Mouse (Mus musculus): Measurements from ENCODE around the gene Psme4. TPM values are rescaled to one million over a fixed set of nuclear protein-coding genes. Genes with fewer than 3 reads are reported as not detected.

Gene Psme4
- 33.8 and 35.3 TPM in 2 replicates for polyA plus RNA-seq (2014; fragmentation: Nextera tagmentation; extraction: Ambion mirVana)

DNA sequence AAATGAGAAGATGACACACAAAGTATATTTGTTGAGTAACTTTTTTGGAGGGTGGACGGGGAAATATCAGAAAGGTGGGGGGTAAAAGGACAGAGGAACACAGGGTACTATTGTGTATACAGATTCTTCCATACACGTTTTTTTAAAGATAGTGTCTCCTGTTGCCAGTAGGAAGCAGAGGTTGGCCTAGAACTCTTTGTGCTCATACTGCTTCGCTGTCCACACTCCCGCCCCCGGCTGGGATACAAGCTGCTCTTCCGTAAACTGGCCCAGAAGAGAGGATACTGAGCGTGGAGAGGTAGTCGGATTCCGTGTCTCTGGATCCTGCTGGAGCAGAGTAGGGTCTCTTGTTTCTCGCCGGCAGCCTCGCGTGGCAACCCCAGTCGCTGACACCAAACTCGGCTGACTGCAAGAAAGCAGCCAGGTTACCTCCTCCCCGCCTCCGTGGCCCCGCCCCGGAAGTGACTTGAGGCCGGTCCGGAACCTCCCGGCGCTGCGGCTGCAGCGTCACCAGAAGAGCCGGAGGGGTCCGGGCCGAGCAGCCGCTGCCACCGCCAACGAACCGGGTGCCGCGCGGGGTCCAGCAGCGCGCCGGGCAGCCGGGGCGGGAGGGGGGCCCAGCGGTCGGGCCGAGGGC lies at the start of gene Psme4:
Psme4 (plus strand) TSS at position 460 of the 637 bp plus-strand sequence.
- Histone ChIP-seq H3K9me3 (replicated peaks; ENCODE audit: control insufficient read depth, low read length) (no peaks in the 10 kb centered on the region), H3K4me1 (ENCODE audit: control insufficient read depth, insufficient read depth, low read length) (no peaks in the 10 kb centered on the region), H3K36me3 (replicated peaks; ENCODE audit: control insufficient read depth, insufficient read depth, low read depth, low read length) (no peaks in the 10 kb centered on the region), H3K4me2 (ENCODE audit: low read depth, low read length) (peak within 1 kb of the TSS; percentile 64), H3K4me3 (ENCODE audit: low read depth, low read length) (peak within 1 kb of the TSS; percentile 98), H3K27me3 (ENCODE audit: control insufficient read depth, insufficient read depth, low read length) (no peaks in the 10 kb centered on the region), H3K27ac (replicated peaks; ENCODE audit: low read depth, low read length) (peak within 1 kb of the TSS; percentile 85), H3K9ac (replicated peaks; ENCODE audit: low read length) (peak within 1 kb of the TSS; percentile 95)
- DNase-seq (ENCODE audit: low spot score) (peak; percentile 96), ATAC-seq (replicated peaks; ENCODE audit: insufficient number of reproducible peaks, low FRiP score, low TSS enrichment, low read depth) (peak; percentile 98)
- 1% methylated on average over 27 of the region's 43 CpGs for WGBS

DNA sequence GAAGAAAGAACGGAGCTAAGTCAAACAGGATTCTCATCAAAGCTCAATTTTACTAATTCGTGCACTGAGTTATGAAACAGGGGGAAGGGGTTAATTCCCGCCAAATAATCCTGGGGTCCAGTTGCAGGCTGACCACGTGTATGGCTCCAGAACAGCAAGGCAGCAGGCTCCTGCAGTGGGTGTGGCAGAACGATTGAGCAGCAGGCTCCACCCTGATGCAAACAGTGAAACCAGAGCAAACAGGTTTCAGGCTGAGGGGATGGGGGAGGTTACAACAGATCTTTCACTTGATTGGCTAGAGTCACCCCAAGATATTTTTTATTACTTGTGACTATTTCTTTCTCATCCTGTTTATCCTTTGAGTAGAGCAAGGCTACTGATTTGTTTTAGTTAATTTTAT lies 48.1 kb upstream of the Psme4 start:
- Histone ChIP-seq H3K4me2 (ENCODE audit: low read depth, low read length) (no peak overlapping the region), H3K36me3 (replicated peaks; ENCODE audit: control insufficient read depth, insufficient read depth, low read depth, low read length) (no peaks in the 10 kb centered on the region), H3K4me3 (ENCODE audit: low read depth, low read length) (no peak overlapping the region), H3K4me1 (ENCODE audit: control insufficient read depth, insufficient read depth, low read length) (no peaks in the 10 kb centered on the region), H3K27ac (replicated peaks; ENCODE audit: low read depth, low read length) (no peak overlapping the region), H3K9me3 (replicated peaks; ENCODE audit: control insufficient read depth, low read length) (no peaks in the 10 kb centered on the region), H3K9ac (replicated peaks; ENCODE audit: low read length) (no peak overlapping the region), H3K27me3 (ENCODE audit: control insufficient read depth, insufficient read depth, low read length) (no peaks in the 10 kb centered on the region)
- ATAC-seq (replicated peaks; ENCODE audit: insufficient number of reproducible peaks, low FRiP score, low TSS enrichment, low read depth) = no peak
- DNase-seq (ENCODE audit: low spot score) = no peak
- 54% methylated on average over 5 of the region's 5 CpGs for WGBS

DNA sequence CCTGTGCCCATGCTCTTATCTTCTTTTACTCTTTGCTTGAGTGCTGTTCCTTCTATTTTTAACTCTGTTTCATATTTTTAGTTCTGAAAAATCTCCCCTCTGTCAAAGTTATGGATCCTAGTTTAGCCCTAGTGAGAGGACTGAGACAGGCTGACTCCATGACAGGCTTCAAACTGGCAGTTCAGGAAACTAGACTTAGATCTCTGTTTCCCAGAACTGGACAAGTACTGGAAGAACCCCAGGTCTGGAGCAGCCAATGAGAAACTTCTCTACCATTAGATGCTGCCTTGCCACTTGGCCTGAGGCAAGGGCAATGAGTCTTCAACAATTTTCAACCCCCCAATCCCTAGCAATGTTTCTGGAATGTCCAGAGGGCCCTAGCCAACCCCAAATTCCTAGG lies 40.8 kb upstream of the Psme4 start:
- Histone ChIP-seq H3K36me3 (replicated peaks; ENCODE audit: control insufficient read depth, insufficient read depth, low read depth, low read length) (no peaks in the 10 kb centered on the region), H3K27ac (replicated peaks; ENCODE audit: low read depth, low read length) (no peak overlapping the region), H3K4me3 (ENCODE audit: low read depth, low read length) (no peak overlapping the region), H3K4me2 (ENCODE audit: low read depth, low read length) (no peak overlapping the region), H3K27me3 (ENCODE audit: control insufficient read depth, insufficient read depth, low read length) (no peaks in the 10 kb centered on the region), H3K4me1 (ENCODE audit: control insufficient read depth, insufficient read depth, low read length) (no peaks in the 10 kb centered on the region), H3K9ac (replicated peaks; ENCODE audit: low read length) (no peak overlapping the region), H3K9me3 (replicated peaks; ENCODE audit: control insufficient read depth, low read length) (no peaks in the 10 kb centered on the region)
- ATAC-seq (replicated peaks; ENCODE audit: insufficient number of reproducible peaks, low FRiP score, low TSS enrichment, low read depth) = no peak
- no peak for DNase-seq (ENCODE audit: low spot score)

DNA sequence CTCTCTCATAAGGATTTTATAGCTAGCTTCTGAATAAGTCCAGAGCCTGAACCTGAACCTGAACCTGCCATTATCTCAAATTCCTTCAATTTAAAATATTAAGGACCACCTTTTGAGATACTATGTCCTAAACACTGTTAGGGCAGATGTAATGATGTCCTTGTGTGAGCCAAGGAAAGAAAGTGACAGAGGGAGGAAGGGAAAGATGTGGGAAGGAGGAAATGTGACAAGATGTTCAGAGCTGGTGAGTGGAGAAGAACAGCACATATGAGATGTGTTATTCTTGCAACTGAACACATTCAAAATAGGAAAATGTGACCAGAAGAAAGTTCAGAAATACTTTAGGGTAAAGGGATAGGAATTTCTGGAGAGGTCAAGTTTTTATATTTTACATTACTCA lies 38.1 kb upstream of the Psme4 start:
- Histone ChIP-seq H3K36me3 (replicated peaks; ENCODE audit: control insufficient read depth, insufficient read depth, low read depth, low read length) (no peaks in the 10 kb centered on the region), H3K4me1 (ENCODE audit: control insufficient read depth, insufficient read depth, low read length) (no peaks in the 10 kb centered on the region), H3K27ac (replicated peaks; ENCODE audit: low read depth, low read length) (no peak overlapping the region), H3K9me3 (replicated peaks; ENCODE audit: control insufficient read depth, low read length) (no peaks in the 10 kb centered on the region), H3K4me3 (ENCODE audit: low read depth, low read length) (no peak overlapping the region), H3K9ac (replicated peaks; ENCODE audit: low read length) (no peak overlapping the region), H3K27me3 (ENCODE audit: control insufficient read depth, insufficient read depth, low read length) (no peaks in the 10 kb centered on the region), H3K4me2 (ENCODE audit: low read depth, low read length) (no peak overlapping the region)
- ATAC-seq (replicated peaks; ENCODE audit: insufficient number of reproducible peaks, low FRiP score, low TSS enrichment, low read depth) = no peak
- DNase-seq (ENCODE audit: low spot score) = no peak

DNA sequence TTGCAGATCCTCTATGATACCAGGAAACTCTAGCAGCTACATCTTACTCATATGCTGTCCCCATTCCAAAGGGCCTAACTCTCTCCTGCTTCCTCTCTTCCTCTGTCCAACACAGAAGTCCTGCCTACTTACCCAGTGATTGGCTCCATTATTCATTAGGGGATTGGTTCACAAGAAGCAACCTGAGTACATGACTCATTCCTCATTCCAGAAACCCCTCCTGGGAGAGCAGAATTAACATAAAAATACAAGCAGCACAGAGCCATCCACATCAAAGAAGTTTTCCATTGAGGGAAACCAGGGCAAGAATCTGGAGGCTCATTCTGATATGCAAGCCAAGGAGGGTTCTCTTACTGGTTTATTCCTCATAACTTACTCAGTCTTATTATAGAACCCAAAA lies 27.5 kb upstream of the Psme4 start:
- no peaks in the 10 kb centered on the region for H3K27me3 ChIP-seq (ENCODE audit: control insufficient read depth, insufficient read depth, low read length)
- no peak overlapping the region for H3K27ac ChIP-seq (replicated peaks; ENCODE audit: low read depth, low read length)
- H3K9ac ChIP-seq (replicated peaks; ENCODE audit: low read length) = no peak overlapping the region
- H3K4me3 ChIP-seq (ENCODE audit: low read depth, low read length) = no peak overlapping the region
- no peaks in the 10 kb centered on the region for H3K36me3 ChIP-seq (replicated peaks; ENCODE audit: control insufficient read depth, insufficient read depth, low read depth, low read length)
- no peaks in the 10 kb centered on the region for H3K9me3 ChIP-seq (replicated peaks; ENCODE audit: control insufficient read depth, low read length)
- ATAC-seq (replicated peaks; ENCODE audit: insufficient number of reproducible peaks, low FRiP score, low TSS enrichment, low read depth) (no peak), DNase-seq (ENCODE audit: low spot score) (no peak)
- no peaks in the 10 kb centered on the region for H3K4me1 ChIP-seq (ENCODE audit: control insufficient read depth, insufficient read depth, low read length)
- no peak overlapping the region for H3K4me2 ChIP-seq (ENCODE audit: low read depth, low read length)

DNA sequence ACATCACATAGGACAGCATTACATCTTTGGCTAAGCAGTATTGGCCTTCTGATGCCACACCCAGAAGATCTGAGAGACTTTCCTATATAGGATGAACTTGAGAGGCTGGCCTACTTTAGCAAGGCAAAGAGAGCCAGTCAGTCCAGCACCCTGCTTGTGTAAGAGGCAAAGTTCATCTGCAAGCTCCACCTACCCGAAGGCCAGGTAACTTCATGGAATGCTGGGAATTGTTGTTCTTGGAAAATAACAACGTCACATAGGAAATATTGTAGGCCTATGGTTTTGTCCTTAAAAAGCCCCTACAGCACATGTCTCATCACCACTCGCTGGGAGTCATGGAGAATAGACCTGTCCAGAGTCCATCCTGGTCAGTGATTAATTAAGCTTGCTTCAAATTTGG lies 22.6 kb upstream of the Psme4 start:
- WGBS = 86% methylated on average over 3 of the region's 3 CpGs
- no peak overlapping the region for H3K4me2 ChIP-seq (ENCODE audit: low read depth, low read length)
- H3K9ac ChIP-seq (replicated peaks; ENCODE audit: low read length) = no peak overlapping the region
- H3K4me1 ChIP-seq (ENCODE audit: control insufficient read depth, insufficient read depth, low read length) = no peaks in the 10 kb centered on the region
- no peaks in the 10 kb centered on the region for H3K27me3 ChIP-seq (ENCODE audit: control insufficient read depth, insufficient read depth, low read length)
- no peaks in the 10 kb centered on the region for H3K36me3 ChIP-seq (replicated peaks; ENCODE audit: control insufficient read depth, insufficient read depth, low read depth, low read length)
- DNase-seq (ENCODE audit: low spot score) = no peak
- no peak overlapping the region for H3K27ac ChIP-seq (replicated peaks; ENCODE audit: low read depth, low read length)
- H3K4me3 ChIP-seq (ENCODE audit: low read depth, low read length) = no peak overlapping the region
- H3K9me3 ChIP-seq (replicated peaks; ENCODE audit: control insufficient read depth, low read length) = no peaks in the 10 kb centered on the region
- ATAC-seq (replicated peaks; ENCODE audit: insufficient number of reproducible peaks, low FRiP score, low TSS enrichment, low read depth) = no peak

DNA sequence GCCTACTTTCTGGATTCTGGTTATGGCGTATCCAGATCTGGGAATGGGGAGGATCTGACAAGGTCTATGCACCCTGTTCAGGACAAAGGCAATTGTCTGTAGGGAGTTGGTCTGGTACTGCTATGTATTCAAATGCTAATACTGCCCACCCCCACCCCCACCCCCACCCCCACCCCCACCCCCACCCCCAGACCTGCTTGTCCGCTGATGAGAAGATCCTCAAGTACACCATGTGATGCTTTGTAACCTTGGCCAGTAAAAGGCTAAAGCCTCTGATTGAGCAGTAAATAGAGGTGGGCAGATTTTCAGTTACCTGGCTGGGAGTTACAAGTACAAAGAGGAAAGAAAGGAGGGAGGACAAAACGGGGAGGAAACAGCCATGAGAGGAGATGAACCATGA lies 21.9 kb upstream of the Psme4 start:
- Histone ChIP-seq H3K4me1 (ENCODE audit: control insufficient read depth, insufficient read depth, low read length) (no peaks in the 10 kb centered on the region), H3K9me3 (replicated peaks; ENCODE audit: control insufficient read depth, low read length) (no peaks in the 10 kb centered on the region), H3K4me2 (ENCODE audit: low read depth, low read length) (no peak overlapping the region), H3K27me3 (ENCODE audit: control insufficient read depth, insufficient read depth, low read length) (no peaks in the 10 kb centered on the region), H3K36me3 (replicated peaks; ENCODE audit: control insufficient read depth, insufficient read depth, low read depth, low read length) (no peaks in the 10 kb centered on the region), H3K4me3 (ENCODE audit: low read depth, low read length) (no peak overlapping the region), H3K27ac (replicated peaks; ENCODE audit: low read depth, low read length) (no peak overlapping the region), H3K9ac (replicated peaks; ENCODE audit: low read length) (no peak overlapping the region)
- no peak for DNase-seq (ENCODE audit: low spot score)
- 39% methylated on average over 3 of the region's 3 CpGs for WGBS
- ATAC-seq (replicated peaks; ENCODE audit: insufficient number of reproducible peaks, low FRiP score, low TSS enrichment, low read depth) = 0 out of 2 replicates have a peak, but pooled peaks have one; percentile 44

DNA sequence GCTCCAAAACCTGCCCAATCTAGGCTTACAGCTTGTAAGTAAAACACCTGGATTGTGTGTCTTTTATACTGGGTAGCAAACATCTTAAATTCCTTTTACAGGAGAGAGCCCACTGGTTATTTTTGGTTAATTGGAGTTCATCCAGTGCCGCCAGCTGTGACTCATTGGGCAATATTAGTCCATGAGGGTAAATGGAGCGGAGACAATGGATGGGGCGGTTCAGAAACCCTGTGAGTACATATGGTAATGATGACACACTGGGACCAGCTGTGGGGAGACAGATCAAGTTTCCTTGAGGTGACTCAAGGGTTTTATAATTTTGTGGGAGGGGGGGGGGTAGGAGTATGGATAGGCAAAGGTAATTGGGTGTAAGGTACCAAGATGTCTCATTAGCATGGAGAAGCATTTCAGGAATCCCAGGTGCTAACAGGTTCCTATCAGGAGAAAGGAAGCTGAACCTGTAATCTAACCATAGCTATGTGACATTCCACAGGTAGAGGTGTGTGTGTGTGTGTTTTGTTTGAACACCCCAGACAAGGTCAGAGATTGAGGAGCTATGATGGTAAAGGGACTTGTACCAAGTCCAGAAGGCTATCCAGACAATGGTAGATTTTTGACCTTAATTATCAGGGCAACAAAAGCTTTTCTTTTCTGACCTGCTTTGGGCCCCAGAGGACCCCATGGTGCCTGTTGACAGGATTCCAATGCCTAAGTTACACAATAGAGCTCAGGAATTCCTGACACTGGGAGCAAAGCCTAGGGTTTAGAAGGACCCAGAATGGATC lies 21.3 kb upstream of the Psme4 start:
- Histone ChIP-seq H3K9me3 (replicated peaks; ENCODE audit: control insufficient read depth, low read length) (no peaks in the 10 kb centered on the region), H3K9ac (replicated peaks; ENCODE audit: low read length) (no peak overlapping the region), H3K4me1 (ENCODE audit: control insufficient read depth, insufficient read depth, low read length) (no peaks in the 10 kb centered on the region), H3K27ac (replicated peaks; ENCODE audit: low read depth, low read length) (no peak overlapping the region), H3K4me3 (ENCODE audit: low read depth, low read length) (no peak overlapping the region), H3K4me2 (ENCODE audit: low read depth, low read length) (no peak overlapping the region), H3K27me3 (ENCODE audit: control insufficient read depth, insufficient read depth, low read length) (peaks cover 1% of the 10 kb centered on the region; the same call in 1 of the 2 replicates), H3K36me3 (replicated peaks; ENCODE audit: control insufficient read depth, insufficient read depth, low read depth, low read length) (no peaks in the 10 kb centered on the region)
- DNase-seq (ENCODE audit: low spot score) (peak; percentile 19), ATAC-seq (replicated peaks; ENCODE audit: insufficient number of reproducible peaks, low FRiP score, low TSS enrichment, low read depth) (no peak; the same call in 1 of the 2 replicates)
- WGBS = 38% methylated on average over 3 of the region's 3 CpGs
